Mouse (Mus musculus): Measurements from ENCODE around the gene Olfr1402. TPM values are rescaled to one million over a fixed set of nuclear protein-coding genes. Genes with fewer than 3 reads are reported as not detected.

The Olfr1402 gene
- not detected for total RNA-seq (2022)

GRCm38 (mm10) chr3:97421920-97422319, at the start of gene Olfr1402:
Gene Olfr1402 (minus strand): TSS chr3:97422020.
- DNase-seq (ENCODE audit: low spot score): no peak

- no peak for DNase-seq (ENCODE audit: low spot score)
Observed at GRCm38 (mm10) chr3:97455286-97455685, 33.5 kb upstream of the Olfr1402 start.

GRCm38 (mm10) chr3:97438619-97439018, 16.8 kb upstream of the Olfr1402 start:
- DNase-seq (ENCODE audit: low spot score): no peak

GRCm38 (mm10) chr3:97394289-97394688, 27.5 kb downstream of the Olfr1402 start:
- no peak for DNase-seq (ENCODE audit: low spot score)

- DNase-seq (ENCODE audit: low spot score): no peak
Observed at GRCm38 (mm10) chr3:97393079-97393478, 28.7 kb downstream of the Olfr1402 start.

GRCm38 (mm10) chr3:97370382-97370781, 51.4 kb downstream of the Olfr1402 start:
- no peak for DNase-seq (ENCODE audit: low spot score)

GRCm38 (mm10) chr3:97363418-97364098, 58.3 kb downstream of the Olfr1402 start:
- DNase-seq (ENCODE audit: low spot score): peak; percentile 22

- DNase-seq (ENCODE audit: low spot score): no peak
Observed at GRCm38 (mm10) chr3:97358448-97358847, 63.4 kb downstream of the Olfr1402 start.

Other genes with a start within 250 kb of the Olfr1402 start
- 10 to 100 TPM; 16.8 to 26.1 (median 24.4) TPM for gene Bcl9, start 124.1 kb downstream of the Olfr1402 start, total RNA-seq (2022)
- gene Chd1l, start 188.2 kb upstream of the Olfr1402 start, total RNA-seq (2022): 10 to 100 TPM in 2 of 4 experiments, 1 to 10 TPM in 2; 9.7 to 12.6 (median 10.4) TPM
- gene Fmo5, start 206.8 kb upstream of the Olfr1402 start, total RNA-seq (2022): 10 to 100 TPM; 14.6 to 19.4 (median 16.1) TPM
- 10 to 100 TPM; 22.1 to 40.8 (median 32.5) TPM for gene Prkab2, start 236.2 kb upstream of the Olfr1402 start, total RNA-seq (2022)

Data from heart, adult 8-10 months (tissue).